Mouse (Mus musculus): ENCODE data around the gene Cep41. TPM values are rescaled to one million over a fixed set of nuclear protein-coding genes. Genes with fewer than 3 reads are reported as not detected.
A peak's percentile ranks its signal among the peaks of the same experiment; 100 is the strongest.

Cep41 gene
- polyA plus RNA-seq, 1 experiment from 2014 or later: 23.3 TPM

DNA sequence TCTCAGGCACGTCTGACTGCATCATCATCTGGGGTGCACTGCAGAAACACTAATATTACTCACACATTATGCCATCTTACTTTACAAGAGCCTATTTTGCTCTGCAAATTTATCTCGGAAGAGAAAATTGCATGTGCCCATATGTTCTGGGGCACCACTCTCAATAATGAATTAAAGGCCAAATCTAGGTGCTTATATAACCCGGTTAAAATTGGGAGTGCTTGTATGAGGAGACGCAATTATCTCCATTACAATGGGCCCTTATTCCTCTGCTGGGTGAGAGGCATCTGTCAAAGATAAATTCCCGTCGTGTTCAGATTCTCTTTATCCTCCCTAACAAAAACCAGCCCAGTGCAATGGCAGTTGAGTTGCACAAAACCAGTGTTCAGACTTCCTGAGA is 28.8 kb downstream of the Cep41 start:
- H3K9me3 ChIP-seq: no peaks in the 10 kb centered on the region
- 18% methylated on average over 6 of the region's 6 CpGs for WGBS

DNA sequence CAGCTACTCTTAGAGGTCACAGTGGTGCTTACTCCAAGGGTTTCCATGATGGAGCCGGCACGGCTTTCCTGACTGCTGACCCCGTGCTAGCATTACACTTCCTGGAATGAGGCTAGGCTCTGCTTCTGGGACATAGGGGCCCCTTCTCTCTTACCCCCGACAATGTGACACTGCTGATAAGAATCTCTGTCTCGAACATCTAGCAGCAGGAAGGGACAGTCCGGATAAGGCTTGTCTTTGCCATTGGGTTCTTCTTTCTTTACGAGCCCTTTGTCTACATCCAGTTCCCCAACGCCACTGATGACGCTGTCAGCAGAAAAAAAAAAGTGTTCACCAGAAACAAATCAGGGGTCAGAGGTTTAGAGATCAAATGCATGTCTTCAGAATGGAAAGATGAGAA is 34.9 kb downstream of the Cep41 start:
- no peak for ATAC-seq (ENCODE audit: low FRiP score)
- no peak overlapping the region; the same call in 1 of the 2 replicates for H3K27ac ChIP-seq
- H3K9ac ChIP-seq: no peak overlapping the region
- H3K4me1 ChIP-seq: peaks cover 28% of the 10 kb centered on the region
- no peaks in the 10 kb centered on the region for H3K27me3 ChIP-seq
- no peak overlapping the region for H3K4me2 ChIP-seq
- WGBS: 87% methylated on average over 9 of the region's 9 CpGs
- H3K36me3 ChIP-seq (replicated peaks): peaks cover 12% of the 10 kb centered on the region; the same call in 1 of the 2 replicates
- no peak overlapping the region for H3K4me3 ChIP-seq (replicated peaks)
- H3K9me3 ChIP-seq: no peaks in the 10 kb centered on the region

More for the DNA sequence above, 28.8 kb downstream of the Cep41 start:
- H3K36me3 ChIP-seq (replicated peaks): no peaks in the 10 kb centered on the region
- no peak overlapping the region for H3K4me2 ChIP-seq
- no peak overlapping the region for H3K9ac ChIP-seq
- H3K4me1 ChIP-seq: peaks cover 31% of the 10 kb centered on the region
- ATAC-seq (ENCODE audit: low FRiP score): peak; percentile 36
- H3K27me3 ChIP-seq: peaks cover 8% of the 10 kb centered on the region; the same call in 1 of the 2 replicates
- H3K4me3 ChIP-seq (replicated peaks): no peak overlapping the region
- peak overlapping the region; percentile 57 for H3K27ac ChIP-seq

DNA sequence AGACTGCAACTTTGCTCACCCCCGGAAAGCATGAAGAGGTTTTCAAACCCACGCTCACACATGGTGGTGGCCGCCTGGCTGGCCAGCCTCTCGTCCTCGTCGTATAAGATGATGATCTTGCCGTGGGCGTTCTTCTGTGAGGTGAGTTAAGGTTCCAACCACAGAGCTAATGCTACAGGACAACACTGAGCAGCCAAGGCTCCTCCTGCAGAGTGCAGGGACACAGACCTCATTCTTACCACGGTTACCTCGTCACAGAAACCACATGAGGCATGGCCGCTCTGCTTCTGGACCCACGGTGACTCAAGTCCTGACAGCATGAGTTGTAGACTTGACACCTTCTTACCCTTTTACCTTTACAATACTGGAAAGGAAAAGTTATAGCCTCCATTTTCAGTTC is 36.3 kb downstream of the Cep41 start:
- Histone ChIP-seq H3K4me1 (peaks cover 41% of the 10 kb centered on the region), H3K36me3 (replicated peaks) (peaks cover 12% of the 10 kb centered on the region; the same call in 1 of the 2 replicates), H3K9me3 (no peaks in the 10 kb centered on the region), H3K4me3 (replicated peaks) (no peak overlapping the region), H3K27ac (0 out of 2 replicates have a peak overlapping the region, but pooled peaks have one; percentile 26), H3K4me2 (no peak overlapping the region), H3K27me3 (no peaks in the 10 kb centered on the region), H3K9ac (no peak overlapping the region)
- WGBS: 96% methylated on average over 12 of the region's 12 CpGs
- no peak for ATAC-seq (ENCODE audit: low FRiP score)

DNA sequence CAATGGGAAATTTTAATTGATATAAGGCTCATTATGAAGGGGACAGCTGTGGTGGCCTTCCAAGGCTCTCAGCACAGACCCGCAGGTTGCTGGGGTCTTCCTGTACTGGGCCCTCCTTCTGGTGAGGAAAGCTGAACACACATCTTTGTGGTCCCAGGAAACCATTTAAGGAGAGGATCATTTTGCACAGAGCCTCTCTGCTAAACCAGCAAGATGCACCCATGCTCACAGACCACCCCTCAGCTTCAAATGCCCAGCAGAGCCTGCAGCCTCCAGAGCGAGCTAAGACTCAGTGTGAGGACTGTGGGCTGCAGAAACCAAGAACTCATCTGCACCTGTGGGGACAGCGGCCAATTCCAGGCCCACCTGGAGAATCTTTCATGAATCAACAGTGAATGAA is 38.6 kb downstream of the Cep41 start:
- Histone ChIP-seq H3K4me1 (peaks cover 44% of the 10 kb centered on the region), H3K36me3 (replicated peaks) (peaks cover 12% of the 10 kb centered on the region; the same call in 1 of the 2 replicates), H3K9ac (no peak overlapping the region; the same call in 1 of the 2 replicates), H3K27ac (peak overlapping the region; percentile 81), H3K4me2 (peak overlapping the region; percentile 13; the same call in 1 of the 2 replicates), H3K27me3 (no peaks in the 10 kb centered on the region), H3K4me3 (replicated peaks) (no peak overlapping the region), H3K9me3 (no peaks in the 10 kb centered on the region)
- ATAC-seq (ENCODE audit: low FRiP score): peak; percentile 55
- WGBS: 58% methylated on average over 3 of the region's 3 CpGs

DNA sequence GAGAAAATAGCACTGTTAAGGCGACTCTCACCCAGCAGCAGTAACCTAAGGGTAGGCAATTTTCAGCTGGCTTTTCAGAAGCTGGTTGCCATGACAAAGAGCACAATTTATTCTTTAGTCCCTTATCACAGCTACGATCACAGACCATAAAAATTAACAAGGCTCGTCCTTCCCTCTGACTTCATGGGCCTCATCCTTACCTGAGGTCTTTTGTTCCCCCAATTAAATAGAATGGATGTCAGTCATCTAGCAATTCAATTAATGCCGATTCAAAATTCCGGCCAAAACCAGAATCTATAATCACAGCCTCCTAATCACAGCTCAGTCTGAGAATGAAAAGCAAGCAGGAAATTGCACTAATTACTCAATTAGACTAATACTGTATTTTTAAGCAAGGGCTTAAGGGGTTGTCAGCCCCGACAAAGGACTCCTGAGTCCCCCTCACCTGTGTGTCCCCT is 39.1 kb downstream of the Cep41 start:
- Histone ChIP-seq H3K4me1 (peaks cover 48% of the 10 kb centered on the region), H3K27ac (peak overlapping the region; percentile 81), H3K9me3 (no peaks in the 10 kb centered on the region), H3K27me3 (no peaks in the 10 kb centered on the region), H3K9ac (no peak overlapping the region), H3K36me3 (replicated peaks) (peaks cover 11% of the 10 kb centered on the region; the same call in 1 of the 2 replicates), H3K4me2 (peak overlapping the region; percentile 13), H3K4me3 (replicated peaks) (no peak overlapping the region)
- ATAC-seq (ENCODE audit: low FRiP score): peak; percentile 79
- WGBS: 12% methylated on average over 6 of the region's 6 CpGs

DNA sequence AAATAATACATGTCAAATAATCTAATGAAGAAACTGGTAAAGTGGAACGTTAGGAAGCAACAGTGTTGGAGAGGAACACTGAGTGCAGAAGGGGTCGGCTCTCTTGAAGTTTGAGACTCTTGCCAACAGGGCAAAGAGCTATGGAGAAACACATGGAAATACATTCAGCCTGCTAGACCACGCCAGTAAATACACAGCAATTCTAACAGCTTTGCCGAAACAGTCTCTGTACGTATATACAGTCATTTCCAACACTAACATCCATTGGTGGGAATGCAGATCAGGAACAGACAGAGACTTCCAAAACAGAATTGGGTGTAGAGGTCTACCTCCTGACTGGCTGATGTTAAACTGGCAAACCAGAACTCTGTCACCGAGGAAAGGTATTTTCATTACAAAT is 40.0 kb downstream of the Cep41 start:
- no peak overlapping the region for H3K9ac ChIP-seq
- WGBS: 78% methylated on average over 6 of the region's 6 CpGs
- no peak for ATAC-seq (ENCODE audit: low FRiP score)
- H3K4me1 ChIP-seq: peaks cover 52% of the 10 kb centered on the region
- H3K9me3 ChIP-seq: no peaks in the 10 kb centered on the region
- no peak overlapping the region for H3K4me3 ChIP-seq (replicated peaks)
- H3K4me2 ChIP-seq: no peak overlapping the region
- H3K27ac ChIP-seq: peak overlapping the region; percentile 81
- no peaks in the 10 kb centered on the region for H3K27me3 ChIP-seq
- peaks cover 4% of the 10 kb centered on the region; the same call in 1 of the 2 replicates for H3K36me3 ChIP-seq (replicated peaks)

DNA sequence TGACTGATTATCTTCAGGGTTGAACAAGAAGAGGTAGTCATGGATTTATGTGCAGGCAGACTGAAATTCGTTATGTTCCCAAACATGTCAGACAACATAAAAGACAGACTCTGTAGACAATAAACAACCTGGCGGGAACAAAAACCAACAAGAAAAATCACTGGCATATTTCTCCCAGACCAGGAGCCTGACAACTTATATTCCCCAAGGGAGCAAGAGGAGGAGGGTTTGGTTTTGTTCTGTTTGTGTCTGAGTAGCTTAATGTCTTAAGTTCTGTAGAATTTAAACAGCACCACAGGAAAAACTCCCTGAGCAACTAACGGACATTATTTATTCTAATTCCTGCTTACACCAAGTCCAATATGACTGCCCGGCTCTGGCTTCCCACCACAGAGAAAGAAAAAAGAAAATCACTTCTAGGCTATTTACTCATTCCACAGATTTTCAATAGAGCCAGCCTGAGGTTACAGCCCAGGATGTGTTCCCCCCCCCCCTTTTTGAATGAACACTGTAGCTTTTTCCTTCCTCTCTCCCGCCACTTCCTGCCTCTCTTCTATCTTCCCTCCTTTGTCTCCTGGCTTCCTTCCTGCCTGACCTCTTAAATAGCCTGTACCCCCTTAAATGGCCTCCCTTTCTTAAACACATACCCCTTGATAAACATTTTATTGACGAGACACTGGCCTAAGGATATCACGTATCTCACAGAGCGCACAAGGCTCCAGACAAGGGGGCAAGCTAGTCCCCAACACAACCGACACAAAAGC is 40.9 kb downstream of the Cep41 start:
- H3K4me2 ChIP-seq: no peak overlapping the region
- H3K4me1 ChIP-seq: peaks cover 52% of the 10 kb centered on the region
- no peak overlapping the region for H3K4me3 ChIP-seq (replicated peaks)
- WGBS: 47% methylated on average over 9 of the region's 9 CpGs
- no peak for ATAC-seq (ENCODE audit: low FRiP score)
- no peaks in the 10 kb centered on the region for H3K9me3 ChIP-seq
- H3K9ac ChIP-seq: no peak overlapping the region
- H3K36me3 ChIP-seq (replicated peaks): no peaks in the 10 kb centered on the region; the same call in 1 of the 2 replicates
- no peaks in the 10 kb centered on the region for H3K27me3 ChIP-seq
- H3K27ac ChIP-seq: peak overlapping the region; percentile 81

DNA sequence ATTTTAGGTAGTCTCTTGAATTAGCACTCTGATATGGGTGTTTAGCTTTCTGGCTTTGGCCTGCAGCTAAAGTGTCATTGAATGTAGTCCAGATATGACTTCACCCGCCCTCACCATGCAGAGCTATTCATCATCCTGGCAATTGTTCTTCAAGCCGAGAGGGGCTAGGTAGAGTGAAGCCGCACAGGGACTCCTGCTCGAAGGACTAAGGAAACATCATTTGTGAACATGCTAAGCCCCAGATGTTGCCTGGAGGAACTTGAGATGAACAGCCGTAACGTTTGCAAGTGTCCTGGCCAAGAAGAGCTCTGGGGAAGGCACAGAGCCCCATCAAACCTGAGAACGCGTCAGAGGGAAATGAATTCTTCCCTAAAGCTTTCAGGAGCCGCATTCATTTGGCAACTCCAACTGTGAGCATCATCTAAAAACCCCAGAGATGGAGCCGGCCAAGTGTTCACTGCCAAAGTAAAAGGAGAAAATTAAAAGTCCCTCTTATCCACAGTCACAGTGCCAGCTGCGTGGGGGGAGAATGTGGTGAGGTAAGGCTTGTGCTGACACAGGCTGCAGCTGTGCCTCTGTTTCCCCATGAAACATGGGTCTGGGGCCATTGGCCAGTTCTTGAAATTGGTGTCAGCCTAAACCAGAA is 43.8 kb downstream of the Cep41 start:
- H3K27ac ChIP-seq: no peak overlapping the region; the same call in 1 of the 2 replicates
- WGBS: 74% methylated on average over 11 of the region's 11 CpGs

DNA sequence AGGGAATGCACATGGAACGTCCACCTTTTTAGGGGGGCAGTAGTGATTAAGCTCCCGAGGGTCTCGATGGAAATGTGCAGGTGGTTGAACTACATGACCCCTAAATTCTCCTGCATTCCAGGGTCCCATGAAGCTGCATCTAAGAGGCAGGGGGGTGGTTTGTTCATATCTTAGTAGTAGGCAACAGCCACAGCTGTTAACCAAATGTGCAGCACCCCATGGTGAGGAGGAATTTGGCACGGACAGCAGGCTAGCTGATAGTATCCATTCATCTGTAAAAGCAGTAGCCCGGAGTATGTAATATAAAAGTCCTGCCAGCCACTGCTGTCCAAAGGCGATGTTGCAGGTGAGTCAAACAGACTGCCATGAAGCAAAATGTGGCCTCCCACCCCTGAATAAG is 48.2 kb downstream of the Cep41 start:
- WGBS: 87% methylated on average over 6 of the region's 6 CpGs
- no peak overlapping the region for H3K27ac ChIP-seq

More for the DNA sequence above, 43.8 kb downstream of the Cep41 start:
- no peaks in the 10 kb centered on the region for H3K27me3 ChIP-seq
- H3K9ac ChIP-seq: no peak overlapping the region
- ATAC-seq (ENCODE audit: low FRiP score): no peak
- H3K4me3 ChIP-seq (replicated peaks): no peak overlapping the region
- H3K36me3 ChIP-seq (replicated peaks): no peaks in the 10 kb centered on the region
- no peak overlapping the region for H3K4me2 ChIP-seq
- peaks cover 42% of the 10 kb centered on the region for H3K4me1 ChIP-seq
- H3K9me3 ChIP-seq: no peaks in the 10 kb centered on the region

DNA sequence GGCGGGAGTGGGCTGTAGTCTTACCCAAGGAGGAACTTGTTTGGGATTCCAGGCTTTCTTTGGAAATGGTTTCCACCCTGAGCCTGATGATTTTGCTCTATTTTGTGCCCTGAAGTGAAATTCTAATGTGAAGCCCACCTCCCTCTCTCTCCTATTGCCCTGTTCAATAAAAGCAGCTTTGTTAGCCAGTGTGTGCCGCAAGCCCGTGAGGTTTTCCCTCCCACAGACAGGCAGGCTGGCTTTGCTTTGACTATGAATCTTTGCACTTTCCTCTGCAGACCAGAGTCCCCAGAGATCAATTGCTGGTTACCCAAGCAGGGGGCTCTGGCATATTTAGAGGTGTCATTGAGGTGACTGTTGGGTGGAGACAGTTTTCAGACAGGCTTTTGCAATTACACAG is 49.1 kb downstream of the Cep41 start:
- no peaks in the 10 kb centered on the region; the same call in 1 of the 2 replicates for H3K27me3 ChIP-seq
- no peak overlapping the region for H3K9ac ChIP-seq
- no peaks in the 10 kb centered on the region for H3K36me3 ChIP-seq (replicated peaks)
- no peak overlapping the region for H3K4me2 ChIP-seq
- H3K9me3 ChIP-seq: no peaks in the 10 kb centered on the region
- ATAC-seq (ENCODE audit: low FRiP score): no peak
- no peak overlapping the region for H3K4me3 ChIP-seq (replicated peaks)
- H3K4me1 ChIP-seq: peaks cover 14% of the 10 kb centered on the region; the same call in 1 of the 2 replicates
- whole genome bisulfite sequencing: 50% methylated on average over 3 of the region's 3 CpGs
- peak overlapping the region; percentile 10 for H3K27ac ChIP-seq

More for the DNA sequence above, 48.2 kb downstream of the Cep41 start:
- H3K4me2 ChIP-seq: no peak overlapping the region
- H3K9me3 ChIP-seq: no peaks in the 10 kb centered on the region
- peaks cover 20% of the 10 kb centered on the region for H3K4me1 ChIP-seq
- no peak overlapping the region for H3K4me3 ChIP-seq (replicated peaks)
- no peaks in the 10 kb centered on the region for H3K36me3 ChIP-seq (replicated peaks)
- no peaks in the 10 kb centered on the region; the same call in 1 of the 2 replicates for H3K27me3 ChIP-seq
- ATAC-seq (ENCODE audit: low FRiP score): no peak
- no peak overlapping the region for H3K9ac ChIP-seq

DNA sequence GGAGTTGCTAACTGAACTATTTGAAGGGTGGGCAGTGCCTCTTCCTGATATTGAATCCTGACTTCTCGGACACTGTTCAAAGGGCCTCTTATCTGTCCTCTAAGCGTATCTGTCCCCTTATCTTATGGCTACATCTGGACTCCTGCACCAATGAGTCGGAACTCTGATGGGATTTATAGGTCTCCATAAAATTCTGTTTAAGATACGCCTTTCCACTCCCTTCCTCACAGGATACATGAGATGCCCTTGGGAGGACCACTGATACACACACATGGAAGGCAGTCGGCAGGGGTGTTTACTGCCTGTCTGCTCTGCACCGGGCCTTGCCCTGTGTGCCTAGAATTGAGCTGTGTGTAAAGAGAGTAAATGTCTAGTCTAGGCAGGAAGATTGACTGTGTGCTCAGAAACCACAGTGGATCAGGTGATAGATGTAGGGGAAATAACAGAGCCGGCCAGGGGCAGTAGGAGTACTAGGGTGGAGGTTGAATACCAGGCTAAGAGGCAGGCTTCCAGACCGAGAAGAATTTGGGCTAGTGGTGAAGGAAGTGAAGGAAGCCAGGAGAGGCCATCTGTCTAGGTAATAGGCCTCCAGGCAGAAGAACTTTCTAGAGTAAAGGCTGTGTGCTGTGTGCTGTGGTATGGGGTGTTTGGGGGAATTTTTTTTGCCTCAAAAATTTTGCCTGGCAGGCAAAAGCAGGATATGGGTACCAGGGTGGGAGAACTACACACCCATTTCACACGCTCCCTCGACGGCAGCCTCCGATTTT is 49.7 kb downstream of the Cep41 start:
- no peaks in the 10 kb centered on the region for H3K9me3 ChIP-seq
- peak overlapping the region; percentile 10; the same call in 1 of the 2 replicates for H3K27ac ChIP-seq
- H3K4me1 ChIP-seq: peaks cover 10% of the 10 kb centered on the region; the same call in 1 of the 2 replicates
- no peak overlapping the region for H3K4me2 ChIP-seq
- no peaks in the 10 kb centered on the region for H3K36me3 ChIP-seq (replicated peaks)
- no peaks in the 10 kb centered on the region; the same call in 1 of the 2 replicates for H3K27me3 ChIP-seq
- no peak overlapping the region for H3K4me3 ChIP-seq (replicated peaks)
- H3K9ac ChIP-seq: no peak overlapping the region
- no peak for ATAC-seq (ENCODE audit: low FRiP score)
- 85% methylated on average over 12 of the region's 12 CpGs for WGBS

Data from forebrain, embryonic 12.5 days (tissue).